ENCODE assay signal across 25 mouse cellular contexts in the genomic region with DNA sequence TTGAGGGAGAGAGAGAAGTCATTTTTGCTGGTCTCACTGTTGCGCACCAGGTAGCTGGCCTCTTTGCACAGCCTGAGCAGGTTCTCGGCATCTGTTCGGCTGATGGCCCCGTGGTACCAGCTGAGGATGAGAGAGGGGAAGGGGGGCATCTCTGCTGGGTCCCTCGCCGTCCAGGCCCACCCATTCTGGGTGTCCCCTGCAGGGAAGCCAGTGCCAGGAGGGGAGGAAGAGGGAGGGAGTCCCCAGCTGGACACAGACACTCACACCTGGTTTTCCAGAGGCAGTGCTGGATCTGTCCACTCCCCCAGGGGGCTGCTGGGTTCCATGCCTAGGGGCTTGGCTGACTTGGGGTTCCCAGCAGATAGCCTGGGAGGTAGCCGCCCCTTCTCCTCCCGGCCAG. TPM values are rescaled to one million over a fixed set of nuclear protein-coding genes. Genes with fewer than 3 reads are reported as not detected.
A peak's percentile ranks its signal among the peaks of the same experiment; 100 is the strongest.
DNase-seq lines count a peak whose midpoint lies in the region; ATAC-seq and TF ChIP-seq lines count a peak whose summit lies in the region.
"Had no signal": no experiment of that assay in that cellular context is flagged by ENCODE, and none has a peak within 500 bp of the region (broad histone marks: within the 10 kb centered on the region; RNA-seq: fewer than 3 reads in every experiment).

No protein-coding gene starts in this region.

- peaks cover 40% of the 10 kb centered on the region for H3K36me3 ChIP-seq in midbrain, embryonic 12.5 days
- H3K36me3 ChIP-seq in midbrain, embryonic 10.5 days = peaks cover 77% of the 10 kb centered on the region
- peaks cover 13% of the 10 kb centered on the region; the same call in 1 of the 2 replicates for H3K36me3 ChIP-seq in hindbrain, postnatal 0 days (ENCODE audit: insufficient read depth, low read length)
- peaks cover 19% of the 10 kb centered on the region; the same call in 1 of the 2 replicates for H3K36me3 ChIP-seq in neural tube, embryonic 14.5 days (ENCODE audit: control insufficient read depth, insufficient read depth, low read length)
- H3K36me3 ChIP-seq: heart, embryonic 15.5 days had no signal

- H3K4me3 ChIP-seq in midbrain, embryonic 12.5 days = no peak overlapping the region
- no peak overlapping the region for H3K4me3 ChIP-seq in midbrain, embryonic 10.5 days
- H3K4me3 ChIP-seq in hindbrain, postnatal 0 days (ENCODE audit: low read length) = no peak overlapping the region
- no peak overlapping the region for H3K4me3 ChIP-seq in neural tube, embryonic 14.5 days (ENCODE audit: low read depth, low read length)
- H3K4me3 ChIP-seq: forebrain, embryonic 15.5 days; gastrocnemius, adult 2 months; heart, embryonic 15.5 days had no signal

- no peak for DNase-seq in midbrain, embryonic 10.5 days (ENCODE audit: low spot score)
- DNase-seq in cerebellum, postnatal 25 days = peak; percentile 41 to 43
- no peak for DNase-seq in hindbrain, postnatal 0 days (ENCODE audit: low spot score)
- no peak for DNase-seq in frontal cortex, adult 2 months (ENCODE audit: extremely low spot score in 1 of 2, low spot score in 1 of 2)
- no peak for DNase-seq in gastrocnemius, postnatal 4 days (ENCODE audit: low spot score in 2 of 2)
- DNase-seq: gastrocnemius, adult 2 months; heart, adult 18-20 months; kidney, adult 2 months; kidney, postnatal 36 days; liver; liver, postnatal 0 days; retina, postnatal 1 day; right cerebral cortex, postnatal 4 days; thymus, postnatal 25 days had no signal

- H3K4me1 ChIP-seq in midbrain, embryonic 12.5 days = peaks cover 51% of the 10 kb centered on the region
- H3K4me1 ChIP-seq in midbrain, embryonic 10.5 days = peaks cover 51% of the 10 kb centered on the region
- H3K4me1 ChIP-seq in hindbrain, postnatal 0 days (ENCODE audit: insufficient read depth, low read length) = peaks cover 26% of the 10 kb centered on the region; the same call in 1 of the 2 replicates
- peaks cover 43% of the 10 kb centered on the region for H3K4me1 ChIP-seq in neural tube, embryonic 14.5 days (ENCODE audit: control insufficient read depth, insufficient read depth, low read length)

- no peak overlapping the region for H3K4me2 ChIP-seq in midbrain, embryonic 12.5 days (replicated peaks)
- H3K4me2 ChIP-seq in hindbrain, postnatal 0 days (ENCODE audit: low read depth, low read length) = no peak overlapping the region
- no peak overlapping the region for H3K4me2 ChIP-seq in neural tube, embryonic 14.5 days (ENCODE audit: low read depth, low read length)
- H3K4me2 ChIP-seq: forebrain, embryonic 15.5 days; heart, embryonic 15.5 days had no signal

- no peak for TF ChIP-seq CTCF in hindbrain, postnatal 0 days (IDR thresholded peaks at IDR 0.05; ENCODE audit: low read depth)

- no peak for ATAC-seq in midbrain, embryonic 12.5 days (ENCODE audit: low FRiP score, low read depth)
- ATAC-seq in hindbrain, postnatal 0 days = no peak
- no peak for ATAC-seq in neural tube, embryonic 14.5 days (ENCODE audit: low read depth)
- no peak for ATAC-seq in monocyte, adult 5-6 weeks (replicated peaks; ENCODE audit: insufficient number of reproducible peaks, low FRiP score, low TSS enrichment, poor library complexity, severe bottlenecking)
- ATAC-seq: forebrain, embryonic 15.5 days; liver, postnatal 0 days; Patski had no signal

- H3K27ac ChIP-seq in midbrain, embryonic 12.5 days (replicated peaks) = peak overlapping the region; percentile 39; the same call in 1 of the 2 replicates
- H3K27ac ChIP-seq in midbrain, embryonic 10.5 days (replicated peaks) = no peak overlapping the region; the same call in 1 of the 2 replicates
- peak overlapping the region; percentile 38; the same call in 1 of the 2 replicates for H3K27ac ChIP-seq in hindbrain, postnatal 0 days
- H3K27ac ChIP-seq in neural tube, embryonic 14.5 days (ENCODE audit: low read depth, low read length) = peak overlapping the region; percentile 57
- H3K27ac ChIP-seq: forebrain, embryonic 15.5 days; gastrocnemius, adult 2 months; heart, embryonic 15.5 days had no signal

- WGBS in midbrain, embryonic 12.5 days = 79% methylated on average over 8 of the region's 8 CpGs
- WGBS in midbrain, embryonic 10.5 days = 80% methylated on average over 8 of the region's 8 CpGs
- 67% methylated on average over 8 of the region's 8 CpGs for WGBS in hindbrain, postnatal 0 days
- 72% methylated on average over 8 of the region's 8 CpGs for WGBS in neural tube, embryonic 14.5 days

- no peaks in the 10 kb centered on the region for H3K9me3 ChIP-seq in midbrain, embryonic 12.5 days
- no peaks in the 10 kb centered on the region for H3K9me3 ChIP-seq in midbrain, embryonic 10.5 days (replicated peaks)
- H3K9me3 ChIP-seq in hindbrain, postnatal 0 days (ENCODE audit: low read length) = no peaks in the 10 kb centered on the region
- no peaks in the 10 kb centered on the region for H3K9me3 ChIP-seq in neural tube, embryonic 14.5 days (ENCODE audit: control insufficient read depth, low read length)
- H3K9me3 ChIP-seq: forebrain, embryonic 15.5 days; heart, embryonic 15.5 days had no signal

- no peaks in the 10 kb centered on the region; the same call in 1 of the 2 replicates for H3K27me3 ChIP-seq in midbrain, embryonic 12.5 days
- H3K27me3 ChIP-seq in midbrain, embryonic 10.5 days (ENCODE audit: low read depth, poor library complexity, severe bottlenecking) = no peaks in the 10 kb centered on the region
- no peaks in the 10 kb centered on the region for H3K27me3 ChIP-seq in hindbrain, postnatal 0 days (ENCODE audit: insufficient read depth, low read length)
- no peaks in the 10 kb centered on the region for H3K27me3 ChIP-seq in neural tube, embryonic 14.5 days (ENCODE audit: control insufficient read depth, insufficient read depth, low read length)
- H3K27me3 ChIP-seq: heart, embryonic 15.5 days; Patski had no signal

- peak overlapping the region; percentile 31; the same call in 1 of the 2 replicates for H3K9ac ChIP-seq in midbrain, embryonic 12.5 days (replicated peaks)
- no peak overlapping the region for H3K9ac ChIP-seq in hindbrain, postnatal 0 days (replicated peaks; ENCODE audit: low read length)
- 0 out of 2 replicates have a peak overlapping the region, but pooled peaks have one; percentile 3 for H3K9ac ChIP-seq in neural tube, embryonic 14.5 days (replicated peaks; ENCODE audit: low read depth, low read length)
- H3K9ac ChIP-seq: forebrain, embryonic 15.5 days; heart, embryonic 15.5 days; liver, postnatal 0 days had no signal

RNA-seq across cellular contexts. Expression of a gene that starts 15.2 kb away (rescaled TPM):
- polyA plus RNA-seq in midbrain, embryonic 12.5 days (2016; fragmentation: Nextera tagmentation; extraction: Ambion mirVana) = 9.2 TPM in 2 replicates
- polyA plus RNA-seq in midbrain, embryonic 10.5 days (2016; fragmentation: Nextera tagmentation; extraction: Ambion mirVana) = 5.8 and 7.9 TPM in 2 replicates
- total RNA-seq in hindbrain, postnatal 0 days (2014; rRNA removed) = 131 and 134 TPM in 2 replicates
- polyA plus RNA-seq in hindbrain, postnatal 0 days (2015; fragmentation: Nextera tagmentation; extraction: Ambion mirVana) = 12.2 and 13.0 TPM in 2 replicates
- polyA plus RNA-seq in neural tube, embryonic 14.5 days (2014; fragmentation: Nextera tagmentation; extraction: Ambion mirVana) = 16.7 and 17.5 TPM in 2 replicates
- polyA plus RNA-seq in frontal cortex, adult 2 months (2012; rRNA removed) = 45.1 and 57.6 TPM in 2 replicates
- 0.78 to 3.5 TPM (median 1.3 TPM) in 3 replicates for total RNA-seq in monocyte, adult 5-6 weeks (2017)
- 10 to 100 TPM; 11.9 to 12.2 TPM for total RNA-seq in gastrocnemius, postnatal 4 days (2021)

RNA-seq across cellular contexts. Expression of a gene that starts 38.3 kb away (rescaled TPM):
- polyA plus RNA-seq in midbrain, embryonic 12.5 days (2016; fragmentation: Nextera tagmentation; extraction: Ambion mirVana) = 0.12 and 0.18 TPM in 2 replicates
- polyA plus RNA-seq in midbrain, embryonic 10.5 days (2016; fragmentation: Nextera tagmentation; extraction: Ambion mirVana) = 0.02 TPM in 2 replicates
- 0.10 and 0.11 TPM in 2 replicates for total RNA-seq in hindbrain, postnatal 0 days (2014; rRNA removed)
- polyA plus RNA-seq in hindbrain, postnatal 0 days (2015; fragmentation: Nextera tagmentation; extraction: Ambion mirVana) = 0.10 and 0.14 TPM in 2 replicates
- polyA plus RNA-seq in neural tube, embryonic 14.5 days (2014; fragmentation: Nextera tagmentation; extraction: Ambion mirVana) = 0.13 and 0.15 TPM in 2 replicates
- polyA plus RNA-seq in frontal cortex, adult 2 months (2012; rRNA removed) = 0.04 TPM in 1 of 2 replicates, not detected in the other
- total RNA-seq in monocyte, adult 5-6 weeks (2017) = not detected in 3 replicates
- total RNA-seq in gastrocnemius, postnatal 4 days (2021) = under 1 TPM; 0.37 to 0.49 TPM
- total RNA-seq: layer of hippocampus, postnatal 14 days; megakaryocyte-erythroid progenitor cell, adult 5-6 weeks; neutrophil, adult 5-6 weeks had no signal
- polyA plus RNA-seq: liver, postnatal 0 days had no signal

RNA-seq across cellular contexts. Expression of a gene that starts 40.2 kb away (rescaled TPM):
- 0.43 and 0.64 TPM in 2 replicates for polyA plus RNA-seq in midbrain, embryonic 12.5 days (2016; fragmentation: Nextera tagmentation; extraction: Ambion mirVana)
- polyA plus RNA-seq in midbrain, embryonic 10.5 days (2016; fragmentation: Nextera tagmentation; extraction: Ambion mirVana) = not detected in 2 replicates
- not detected in 2 replicates for total RNA-seq in hindbrain, postnatal 0 days (2014; rRNA removed)
- 0.35 TPM in 2 replicates for polyA plus RNA-seq in hindbrain, postnatal 0 days (2015; fragmentation: Nextera tagmentation; extraction: Ambion mirVana)
- polyA plus RNA-seq in neural tube, embryonic 14.5 days (2014; fragmentation: Nextera tagmentation; extraction: Ambion mirVana) = 0.32 TPM in 1 of 2 replicates, not detected in the other
- polyA plus RNA-seq in frontal cortex, adult 2 months (2012; rRNA removed) = 0.15 TPM in 1 of 2 replicates, not detected in the other
- total RNA-seq in monocyte, adult 5-6 weeks (2017) = not detected in 3 replicates
- 1 to 10 TPM; 1.2 TPM for total RNA-seq in gastrocnemius, postnatal 4 days (2021)
- total RNA-seq: layer of hippocampus, postnatal 14 days; left cerebral cortex, postnatal 25 days; megakaryocyte-erythroid progenitor cell, adult 5-6 weeks; neutrophil, adult 5-6 weeks had no signal
- polyA plus RNA-seq: forebrain, embryonic 15.5 days; heart, embryonic 15.5 days; liver, postnatal 0 days had no signal

RNA-seq across cellular contexts. Expression of a gene that starts 55.1 kb away (rescaled TPM):
- polyA plus RNA-seq in midbrain, embryonic 12.5 days (2016; fragmentation: Nextera tagmentation; extraction: Ambion mirVana) = not detected in 2 replicates
- polyA plus RNA-seq in midbrain, embryonic 10.5 days (2016; fragmentation: Nextera tagmentation; extraction: Ambion mirVana) = not detected in 2 replicates
- 0.37 and 0.93 TPM in 2 replicates for total RNA-seq in hindbrain, postnatal 0 days (2014; rRNA removed)
- 0.38 and 0.73 TPM in 2 replicates for polyA plus RNA-seq in hindbrain, postnatal 0 days (2015; fragmentation: Nextera tagmentation; extraction: Ambion mirVana)
- polyA plus RNA-seq in neural tube, embryonic 14.5 days (2014; fragmentation: Nextera tagmentation; extraction: Ambion mirVana) = 0.17 and 0.37 TPM in 2 replicates
- 0.23 TPM in 1 of 2 replicates, not detected in the other for polyA plus RNA-seq in frontal cortex, adult 2 months (2012; rRNA removed)
- total RNA-seq in monocyte, adult 5-6 weeks (2017) = not detected in 3 replicates
- total RNA-seq in gastrocnemius, postnatal 4 days (2021) = not detected
- total RNA-seq: gastrocnemius, adult 2 months; layer of hippocampus, postnatal 14 days; left cerebral cortex, postnatal 25 days; megakaryocyte-erythroid progenitor cell, adult 5-6 weeks had no signal
- polyA plus RNA-seq: C2C12; heart, embryonic 15.5 days; kidney, adult 2 months; liver, postnatal 0 days; Patski had no signal

RNA-seq across cellular contexts. Expression of a gene that starts 55.5 kb away (rescaled TPM):
- polyA plus RNA-seq in midbrain, embryonic 12.5 days (2016; fragmentation: Nextera tagmentation; extraction: Ambion mirVana) = not detected in 2 replicates
- polyA plus RNA-seq in midbrain, embryonic 10.5 days (2016; fragmentation: Nextera tagmentation; extraction: Ambion mirVana) = not detected in 2 replicates
- 0.16 TPM in 1 of 2 replicates, not detected in the other for total RNA-seq in hindbrain, postnatal 0 days (2014; rRNA removed)
- 0.05 TPM in 1 of 2 replicates, not detected in the other for polyA plus RNA-seq in hindbrain, postnatal 0 days (2015; fragmentation: Nextera tagmentation; extraction: Ambion mirVana)
- not detected in 2 replicates for polyA plus RNA-seq in neural tube, embryonic 14.5 days (2014; fragmentation: Nextera tagmentation; extraction: Ambion mirVana)
- 0.88 and 1.1 TPM in 2 replicates for polyA plus RNA-seq in frontal cortex, adult 2 months (2012; rRNA removed)
- not detected in 3 replicates for total RNA-seq in monocyte, adult 5-6 weeks (2017)
- under 1 TPM; 0.34 to 0.86 TPM for total RNA-seq in gastrocnemius, postnatal 4 days (2021)
- total RNA-seq: megakaryocyte-erythroid progenitor cell, adult 5-6 weeks; neutrophil, adult 5-6 weeks had no signal

Comparison
In these comparisons a context has a peak if more than half of its experiments do, and no peak if none do; other contexts are left out.
1. DNase-seq: peak in cerebellum, postnatal 25 days (2 of 2); none in midbrain, embryonic 10.5 days (single experiment), hindbrain, postnatal 0 days (single experiment), frontal cortex, adult 2 months (0 of 2) and gastrocnemius, postnatal 4 days (0 of 2).